Mouse (Mus musculus) intestine, embryonic 16.5 days (tissue): Measurements from ENCODE around the gene Cd4. TPM values are rescaled to one million over a fixed set of nuclear protein-coding genes. Genes with fewer than 3 reads are reported as not detected.
A peak's percentile ranks its signal among the peaks of the same experiment; 100 is the strongest.

ENCODE experiments used
- ATAC-seq: fragments of 200-750 bp; cut with Nextera tagmentation; 2 replicates; pipeline ENCODE4 v1.8.0; 2017; ENCODE audit warnings: moderate TSS enrichment, moderate library complexity
- H3K27ac ChIP-seq: fragments of 300-500 bp; sonication (generic); 2 replicates; pipeline ENCODE4 v1.5.1; 2014; ENCODE audit warnings: mild to moderate bottlenecking, low read length
- H3K27me3 ChIP-seq: fragments of 300-500 bp; sonication (generic); replicated peaks from 2 replicates; pipeline ENCODE4 v1.6.1; 2014; ENCODE audit warnings: low read length, control low read depth, mixed read lengths; ENCODE audit not compliant: control insufficient read depth, insufficient read depth
- H3K36me3 ChIP-seq: fragments of 300-500 bp; sonication (generic); 2 replicates; pipeline ENCODE4 v1.6.1; 2014; ENCODE audit warnings: low read length, control low read depth; ENCODE audit not compliant: control insufficient read depth, insufficient read depth
- H3K4me1 ChIP-seq: fragments of 300-500 bp; sonication (generic); 2 replicates; pipeline ENCODE4 v1.6.1; 2014; ENCODE audit warnings: low read length, control low read depth, mixed read lengths; ENCODE audit not compliant: control insufficient read depth, insufficient read depth
- H3K4me2 ChIP-seq: fragments of 300-500 bp; sonication (generic); 2 replicates; pipeline ENCODE4 v1.6.1; 2014; ENCODE audit warnings: low read depth, low read length, control low read depth
- H3K4me3 ChIP-seq: fragments of 300-500 bp; sonication (generic); 2 replicates; pipeline ENCODE4 v1.5.1; 2014; ENCODE audit warnings: mild to moderate bottlenecking, low read length
- H3K9ac ChIP-seq: fragments of 300-500 bp; sonication (generic); 2 replicates; pipeline ENCODE4 v1.6.1; 2014; ENCODE audit warnings: low read depth, low read length
- H3K9me3 ChIP-seq: fragments of 300-500 bp; sonication (generic); 2 replicates; pipeline ENCODE4 v1.6.1; 2016; ENCODE audit warnings: low read length, control low read depth; ENCODE audit not compliant: control insufficient read depth
- whole genome bisulfite sequencing: fragments of 180-500 bp; shearing (Covaris S2); extraction: QIAGEN DNeasy Blood & Tissue Kit; methylation state at CpG from one replicate; pipeline ENCODE4 v1.1.7; 2014; 5-methylcytosine and 5-hydroxymethylcytosine counted together
- polyA plus RNA-seq: library from polyadenylated mRNA; unstranded; fragments of >200 nt; fragmentation: Nextera tagmentation; extraction: Ambion mirVana; gene quantifications from 2 replicates; pipeline ENCODE4 v1.2.1, GENCODE M21; 2015

Cd4 gene
- polyA plus RNA-seq, 1 experiment from 2014 or later = 0.44 TPM

DNA sequence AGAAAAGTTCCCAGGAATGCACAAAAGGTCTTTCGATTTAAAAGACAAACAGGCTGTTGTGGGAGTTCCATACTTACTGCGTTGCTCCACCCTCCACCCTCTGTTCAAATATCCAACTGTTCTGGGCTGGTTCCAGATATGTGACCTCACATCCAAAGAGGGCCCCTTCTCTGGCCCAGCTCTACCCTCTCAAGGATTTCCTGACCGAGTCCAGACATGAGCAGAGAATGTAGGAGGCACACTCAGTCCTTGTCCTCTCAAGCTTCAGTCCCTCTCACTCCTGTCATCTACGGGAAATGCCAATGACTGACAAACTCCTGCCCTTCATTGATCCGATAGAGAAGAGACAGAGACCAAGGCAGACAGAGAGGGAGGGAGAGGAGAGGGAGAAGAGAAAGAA lies 37.9 kb upstream of the Cd4 start:
- Histone ChIP-seq H3K9ac (peak overlapping the region; percentile 48), H3K4me3 (peak overlapping the region; percentile 24), H3K9me3 (no peaks in the 10 kb centered on the region), H3K4me1 (peaks cover 29% of the 10 kb centered on the region), H3K27me3 (no peaks in the 10 kb centered on the region), H3K27ac (peak overlapping the region; percentile 81), H3K4me2 (peak overlapping the region; percentile 44), H3K36me3 (no peaks in the 10 kb centered on the region)
- peak; percentile 44 for ATAC-seq
- 18% methylated on average over 5 of the region's 5 CpGs for WGBS

DNA sequence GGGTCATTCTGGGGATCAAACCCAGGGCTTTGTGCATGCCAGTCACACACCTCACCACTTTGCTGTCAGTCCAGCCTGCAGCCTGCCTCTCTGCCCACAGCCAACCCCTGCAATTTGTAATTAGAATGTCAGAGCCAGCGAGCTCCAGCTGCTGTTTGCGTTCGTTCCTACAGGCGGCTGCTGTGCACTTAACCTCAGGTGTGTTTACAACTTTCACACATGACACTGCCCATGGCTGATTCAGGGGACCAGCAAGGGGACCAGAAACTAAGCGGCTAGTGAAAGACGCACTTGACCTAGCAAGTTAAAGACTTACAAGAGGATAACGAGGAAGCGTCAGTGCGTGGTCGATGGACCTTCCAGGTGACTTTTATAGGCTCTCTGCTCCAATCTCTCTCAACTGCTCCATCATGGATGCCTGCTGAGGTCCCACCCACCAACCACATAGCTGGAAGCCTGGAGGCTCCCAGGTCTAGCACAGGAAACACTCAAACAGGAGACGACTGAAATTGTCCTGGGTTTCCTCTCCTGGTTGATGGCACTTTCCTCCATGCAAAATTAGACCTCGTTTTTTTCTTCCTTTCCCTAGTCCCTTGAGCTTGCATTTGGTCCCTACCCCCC lies 37.3 kb upstream of the Cd4 start:
- Histone ChIP-seq H3K4me1 (peaks cover 33% of the 10 kb centered on the region), H3K4me3 (peak overlapping the region; percentile 24), H3K9me3 (no peaks in the 10 kb centered on the region), H3K36me3 (no peaks in the 10 kb centered on the region), H3K27me3 (no peaks in the 10 kb centered on the region), H3K9ac (peak overlapping the region; percentile 48), H3K4me2 (peak overlapping the region; percentile 44), H3K27ac (peak overlapping the region; percentile 81)
- peak; percentile 52 for ATAC-seq
- WGBS = 12% methylated on average over 12 of the region's 12 CpGs

DNA sequence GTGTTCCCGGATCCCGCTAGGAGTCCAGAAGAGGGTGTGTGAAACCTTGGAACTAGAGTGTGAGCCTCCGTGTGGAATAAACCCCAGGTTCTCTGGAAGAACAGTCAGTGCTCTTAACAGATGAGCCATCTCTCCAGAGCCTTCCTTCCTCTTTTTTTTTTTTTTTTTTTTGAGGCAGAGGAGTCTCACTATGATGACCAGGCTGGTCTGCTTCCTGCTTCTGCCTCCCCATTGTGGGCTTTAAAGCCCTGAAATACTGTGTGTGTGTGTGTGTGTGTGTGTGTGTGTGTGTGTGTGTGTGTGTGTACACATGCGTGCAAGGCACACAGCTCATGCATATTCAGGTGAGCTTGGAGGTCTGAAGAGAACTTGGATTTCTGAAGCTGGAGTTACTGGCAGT lies 33.5 kb upstream of the Cd4 start:
- Histone ChIP-seq H3K4me3 (no peak overlapping the region), H3K4me1 (peaks cover 46% of the 10 kb centered on the region), H3K4me2 (no peak overlapping the region), H3K27me3 (no peaks in the 10 kb centered on the region), H3K9ac (no peak overlapping the region), H3K9me3 (no peaks in the 10 kb centered on the region), H3K36me3 (no peaks in the 10 kb centered on the region), H3K27ac (peak overlapping the region; percentile 86; the same call in 1 of the 2 replicates)
- 63% methylated on average over 4 of the region's 4 CpGs for WGBS
- no peak for ATAC-seq

DNA sequence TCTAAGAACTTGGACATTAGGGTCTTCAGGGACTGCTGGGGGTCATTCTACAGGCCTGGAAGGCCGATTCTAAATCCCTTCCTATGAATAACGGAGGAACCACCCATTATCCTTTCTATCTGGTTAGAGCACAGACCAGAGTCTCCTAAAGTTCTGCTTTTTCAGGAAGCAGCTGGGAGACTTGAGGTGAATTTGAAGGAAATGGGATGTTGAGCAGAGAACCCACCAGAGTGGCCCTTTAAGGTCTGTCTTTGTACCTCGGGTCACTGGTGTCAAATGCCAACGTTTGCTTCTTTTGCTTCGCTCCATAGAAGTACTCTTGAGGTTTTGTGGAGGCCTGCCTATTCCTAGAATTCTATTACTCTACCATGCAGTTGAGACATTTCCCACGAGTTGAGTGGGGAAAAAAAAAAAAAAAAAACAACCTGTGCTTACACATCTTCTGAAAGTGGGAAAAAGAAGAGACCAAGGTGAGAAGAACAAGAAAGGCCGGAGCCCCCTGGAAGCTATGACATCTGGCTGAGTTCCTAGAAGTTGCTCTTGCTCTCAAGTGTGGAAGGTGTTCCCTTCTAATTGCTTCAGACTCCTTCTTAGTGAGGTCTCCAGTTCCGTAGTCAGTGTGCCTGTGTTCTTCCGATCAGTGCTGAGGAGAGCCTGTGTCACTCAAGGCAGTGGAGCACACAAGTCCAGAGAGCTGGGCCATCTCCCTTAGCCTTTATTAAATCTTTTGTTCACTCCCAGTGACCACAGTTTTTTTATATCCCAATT lies 32.5 kb upstream of the Cd4 start:
- Histone ChIP-seq H3K36me3 (no peaks in the 10 kb centered on the region), H3K4me1 (peaks cover 47% of the 10 kb centered on the region), H3K9ac (peak overlapping the region; percentile 37), H3K27ac (peak overlapping the region; percentile 86), H3K9me3 (no peaks in the 10 kb centered on the region), H3K4me2 (peak overlapping the region; percentile 37), H3K27me3 (no peaks in the 10 kb centered on the region), H3K4me3 (peak overlapping the region; percentile 23; the same call in 1 of the 2 replicates)
- WGBS = 34% methylated on average over 9 of the region's 9 CpGs
- no peak for ATAC-seq

DNA sequence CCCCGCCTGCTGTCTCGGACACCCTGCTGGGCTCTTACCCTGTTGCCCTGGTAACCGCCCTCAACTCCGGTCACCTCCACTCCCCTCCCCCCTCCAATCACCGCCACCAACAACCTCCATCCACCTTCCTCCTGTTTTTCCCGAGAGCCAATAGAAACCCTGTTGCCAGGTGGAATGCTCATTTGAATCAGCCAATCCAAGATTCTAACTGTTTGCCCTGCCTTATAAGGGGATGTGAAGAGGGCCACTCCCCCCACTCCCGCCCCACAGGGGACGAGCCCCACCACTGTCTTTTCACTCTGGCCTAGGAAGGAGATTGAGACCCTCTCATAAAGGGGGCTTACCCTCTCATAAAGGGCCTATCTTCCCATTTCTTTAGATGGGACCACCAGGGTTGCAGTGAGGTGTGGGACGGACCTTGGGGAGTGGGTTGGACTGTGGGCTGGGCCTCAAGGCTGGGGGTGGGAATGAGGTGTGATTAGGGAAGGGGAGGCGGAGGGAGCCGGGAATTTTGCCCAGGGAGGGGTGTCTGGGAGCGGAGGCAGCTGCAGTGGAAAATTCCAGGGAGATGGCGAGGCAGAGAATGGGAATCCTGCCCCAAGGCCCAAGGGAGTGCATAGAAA lies 31.8 kb upstream of the Cd4 start, which contains the start of gene Ptms:
TSS of gene Ptms (minus strand) at position 409 of the 623 bp plus-strand sequence.
- ATAC-seq = peak; percentile 82
- 3% methylated on average over 13 of the region's 13 CpGs for WGBS

DNA sequence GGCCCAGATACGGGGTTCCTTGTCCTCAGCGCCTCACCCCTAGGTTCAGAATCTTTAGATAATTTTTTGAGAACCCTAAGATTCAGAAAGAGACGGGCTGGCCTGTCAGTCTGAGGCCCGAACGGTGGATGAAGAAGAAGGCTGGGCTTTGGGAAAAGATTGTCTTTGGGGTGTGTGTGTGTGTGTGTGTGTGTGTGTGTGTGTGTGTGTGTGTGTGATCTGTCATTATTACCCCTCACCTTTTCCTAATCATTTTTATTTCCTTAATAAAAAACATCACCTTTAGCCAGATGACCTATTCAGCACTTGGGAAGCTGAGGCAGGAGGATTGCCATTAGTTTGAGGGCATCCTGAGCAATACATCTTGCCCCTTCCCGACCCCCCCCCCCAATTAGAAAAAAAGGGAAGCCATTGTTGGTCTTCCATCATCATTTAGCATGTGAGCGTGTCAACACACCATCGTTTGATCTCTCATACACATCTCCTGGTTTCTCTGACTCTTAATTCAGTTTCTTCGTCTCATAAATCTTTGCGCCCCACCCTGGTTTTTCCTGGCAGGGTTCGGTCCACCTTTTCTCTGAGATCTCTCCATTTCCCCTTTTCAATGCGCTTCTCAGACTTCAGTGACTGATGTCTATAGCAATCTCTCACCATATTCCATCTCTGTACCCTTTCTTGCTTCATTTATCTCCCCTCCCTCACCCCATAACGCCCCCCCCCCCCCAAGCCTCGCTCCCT lies 31.0 kb upstream of the Cd4 start:
- 14% methylated on average over 14 of the region's 14 CpGs for WGBS
- Histone ChIP-seq H3K4me2 (peak overlapping the region; percentile 69), H3K27ac (peak overlapping the region; percentile 99), H3K9me3 (no peaks in the 10 kb centered on the region), H3K9ac (peak overlapping the region; percentile 36), H3K36me3 (peaks cover 8% of the 10 kb centered on the region), H3K27me3 (no peaks in the 10 kb centered on the region), H3K4me3 (peak overlapping the region; percentile 93), H3K4me1 (peaks cover 57% of the 10 kb centered on the region)
- no peak for ATAC-seq

More for the DNA sequence above, 31.8 kb upstream of the Cd4 start, which contains the start of gene Ptms:
- Histone ChIP-seq H3K9me3 (no peaks in the 10 kb centered on the region), H3K4me3 (peak within 1 kb of the TSS; percentile 23), H3K27me3 (no peaks in the 10 kb centered on the region), H3K27ac (peak within 1 kb of the TSS; percentile 99), H3K36me3 (peaks cover under 1% of the 10 kb centered on the region; the same call in 1 of the 2 replicates), H3K9ac (peak within 1 kb of the TSS; percentile 37), H3K4me1 (peaks cover 50% of the 10 kb centered on the region), H3K4me2 (peak within 1 kb of the TSS; percentile 37)

DNA sequence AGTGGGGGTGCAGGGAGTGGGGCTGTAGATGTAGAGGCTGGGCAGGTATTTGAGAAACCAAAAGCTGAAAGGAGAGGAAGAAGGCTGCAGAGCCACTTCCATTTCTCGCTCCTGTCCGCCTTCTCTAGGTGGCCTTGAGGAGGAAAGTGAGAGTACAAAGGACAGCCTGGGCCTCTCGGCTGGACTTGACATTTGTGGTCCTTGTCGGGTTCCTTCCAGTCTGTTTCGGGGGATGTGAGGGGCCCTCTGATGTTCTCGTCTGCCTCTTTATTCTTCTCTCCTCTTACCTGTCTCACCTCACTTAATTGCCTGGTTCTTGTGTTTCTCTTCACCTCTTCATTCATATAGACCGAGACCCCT lies 30.3 kb upstream of the Cd4 start:
- peaks cover 12% of the 10 kb centered on the region for H3K36me3 ChIP-seq
- H3K9ac ChIP-seq = peak overlapping the region; percentile 98
- peak overlapping the region; percentile 93 for H3K4me3 ChIP-seq
- peaks cover 65% of the 10 kb centered on the region for H3K4me1 ChIP-seq
- H3K27me3 ChIP-seq = no peaks in the 10 kb centered on the region
- H3K27ac ChIP-seq = peak overlapping the region; percentile 99
- peak overlapping the region; percentile 69 for H3K4me2 ChIP-seq
- WGBS = 11% methylated on average over 7 of the region's 7 CpGs
- peak; percentile 0; the same call in 1 of the 2 replicates for ATAC-seq
- H3K9me3 ChIP-seq = no peaks in the 10 kb centered on the region

DNA sequence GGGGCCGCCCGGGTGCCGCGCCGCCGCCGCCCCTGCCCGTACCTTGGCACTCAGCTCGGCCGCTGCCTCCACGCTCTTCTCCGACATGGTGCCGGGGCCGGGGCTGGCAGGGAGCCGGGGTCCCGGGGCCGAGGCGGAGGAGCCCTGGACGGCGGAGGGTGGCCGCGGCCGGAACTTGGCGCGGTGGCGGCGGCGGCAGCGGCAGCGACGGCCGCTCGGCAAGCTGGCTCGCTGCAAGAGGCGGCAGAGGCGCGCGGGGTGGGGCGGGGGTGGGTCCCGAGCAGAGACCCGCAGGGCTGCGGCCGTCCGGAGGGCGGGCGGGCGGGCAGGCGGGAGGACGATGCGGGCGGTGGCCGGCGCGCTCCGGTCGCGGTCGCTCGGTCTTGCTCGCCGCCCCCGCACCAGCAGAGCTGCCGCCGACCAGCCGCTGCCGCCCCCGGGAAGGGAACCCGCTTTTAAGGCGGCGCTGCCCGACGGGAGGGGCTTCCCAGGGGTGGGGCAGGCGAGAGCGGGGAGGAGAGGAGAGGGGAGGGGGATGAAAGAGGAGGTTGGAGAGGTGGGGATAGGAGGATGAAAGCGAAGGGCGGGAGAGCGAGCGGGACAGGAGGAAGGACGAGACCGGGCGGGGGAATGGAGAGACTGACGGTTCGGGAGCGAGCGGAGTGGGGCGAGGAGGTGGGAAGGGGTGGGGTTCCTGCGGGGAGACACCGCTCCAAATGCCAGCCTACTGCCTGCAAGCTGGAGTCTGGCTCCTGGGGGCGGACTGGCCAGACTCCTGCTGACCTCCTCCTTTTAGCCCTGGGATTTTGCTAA lies 29.7 kb upstream of the Cd4 start:
- peak overlapping the region; percentile 98 for H3K9ac ChIP-seq
- peak overlapping the region; percentile 99 for H3K27ac ChIP-seq
- peaks cover 17% of the 10 kb centered on the region for H3K36me3 ChIP-seq
- no peaks in the 10 kb centered on the region for H3K27me3 ChIP-seq
- H3K4me3 ChIP-seq = peak overlapping the region; percentile 93
- H3K4me2 ChIP-seq = peak overlapping the region; percentile 69
- ATAC-seq = peak; percentile 58
- H3K9me3 ChIP-seq = no peaks in the 10 kb centered on the region
- peaks cover 70% of the 10 kb centered on the region for H3K4me1 ChIP-seq
- under 1% methylated on average over 75 of the region's 89 CpGs for WGBS
